Mouse (Mus musculus) small intestine, adult 2 months (tissue): ENCODE measurements at regions not wholly inside any gene's neighbourhood (a gene's known extent, or its start where the extent isn't known, plus 50 kb on each side); places are given as distances from the start of the nearest gene placed in this dataset.

ENCODE experiments used
- CTCF ChIP-seq: fragments of 200-500 bp; IDR thresholded peaks from 2 replicates; pipeline ENCODE4 v1.5.1; 2012; ENCODE audit warnings: low read depth, mild to moderate bottlenecking, control low read depth, inconsistent platforms, low read length, moderate library complexity, mixed read lengths; ENCODE audit not compliant: insufficient replicate concordance, insufficient read length; ENCODE audit errors: extremely low read depth
- POLR2A ChIP-seq: fragments of 200-500 bp; IDR thresholded peaks from 2 replicates; pipeline ENCODE4 v1.6.1; 2012; ENCODE audit warnings: low read depth, mild to moderate bottlenecking, control low read depth, inconsistent platforms, low read length, moderate library complexity

- TF ChIP-seq CTCF (no peak), POLR2A (no peak)
Measured at GRCm38 (mm10) chr14:54125510-54125909, 128.4 kb downstream of the Dad1 start.
